Mouse (Mus musculus) liver, embryonic 14.5 days (tissue): Measurements from ENCODE around the gene Arrdc4.

Experiments used
- CTCF ChIP-seq: IDR thresholded peaks from 2 replicates; pipeline ENCODE4 v1.5.1; 2016; ENCODE audit warnings: antibody characterized with exemption, low read depth, control low read depth
- EP300 ChIP-seq: IDR thresholded peaks from 2 replicates; pipeline ENCODE4 v1.6.1; 2016; ENCODE audit warnings: antibody characterized with exemption, low read depth

DNA sequence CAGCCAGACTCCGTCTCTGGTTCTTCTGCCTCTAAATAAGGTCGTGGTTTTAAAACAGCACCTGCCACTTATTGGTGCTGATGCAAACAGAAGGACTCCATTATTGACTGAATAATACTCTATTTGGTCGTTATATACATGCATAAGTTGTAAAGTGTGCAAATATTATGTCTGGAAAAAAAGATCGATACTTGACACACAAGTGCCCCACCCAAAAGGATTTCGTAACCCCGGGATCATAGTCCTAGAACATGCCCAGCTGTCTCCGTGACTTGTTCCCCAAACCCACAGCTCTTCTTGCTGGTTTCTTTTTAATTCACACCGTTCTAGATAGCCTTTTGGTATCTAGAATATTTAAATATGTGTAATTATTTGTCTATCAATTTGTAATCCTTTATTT, 878 bp upstream of the Arrdc4 start:
- TF ChIP-seq CTCF, result no peak
- no peak for TF ChIP-seq EP300
